Mouse (Mus musculus): ENCODE results near the gene Tulp2. TPM values are rescaled to one million over a fixed set of nuclear protein-coding genes. Genes with fewer than 3 reads are reported as not detected.

Gene Tulp2
- total RNA-seq, 2 experiments from 2014 or later, result 0.23 TPM; not detected in 1

DNA sequence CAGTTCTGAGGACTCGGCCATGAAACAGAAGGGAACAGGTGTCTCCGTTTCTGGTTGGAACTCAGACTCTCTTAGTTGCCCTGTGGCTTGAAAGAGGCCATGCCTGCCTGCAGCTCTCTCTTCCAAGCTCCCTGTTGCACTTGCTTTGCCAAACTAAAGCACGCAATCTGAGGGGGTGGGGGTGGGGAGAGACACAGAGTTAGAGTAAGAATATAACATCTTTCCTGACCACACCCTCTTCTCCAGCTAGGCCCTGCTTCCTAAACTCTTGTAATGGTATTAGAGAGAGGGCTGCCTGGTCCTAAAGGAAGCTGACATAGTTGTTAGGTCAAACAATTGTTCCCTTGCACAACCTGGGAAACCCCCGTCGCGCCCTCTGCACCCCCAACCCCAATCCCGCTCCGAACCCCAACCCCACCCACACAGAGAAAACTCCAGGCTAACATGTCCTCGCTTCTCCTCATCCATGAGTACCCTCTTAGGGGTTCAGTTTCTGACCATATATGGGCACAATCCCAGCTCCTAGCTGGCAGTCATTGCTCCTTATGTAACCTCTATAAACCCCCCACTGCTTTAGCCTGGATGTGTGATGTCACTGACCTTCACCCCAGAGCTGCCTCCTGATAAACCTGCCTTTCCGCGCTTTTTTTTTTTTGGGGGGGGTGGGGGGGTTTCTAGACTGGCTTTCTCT is 69.3 kb downstream of the Tulp2 start:
- no peak for DNase-seq (ENCODE audit: low spot score in 2 of 2)

DNA sequence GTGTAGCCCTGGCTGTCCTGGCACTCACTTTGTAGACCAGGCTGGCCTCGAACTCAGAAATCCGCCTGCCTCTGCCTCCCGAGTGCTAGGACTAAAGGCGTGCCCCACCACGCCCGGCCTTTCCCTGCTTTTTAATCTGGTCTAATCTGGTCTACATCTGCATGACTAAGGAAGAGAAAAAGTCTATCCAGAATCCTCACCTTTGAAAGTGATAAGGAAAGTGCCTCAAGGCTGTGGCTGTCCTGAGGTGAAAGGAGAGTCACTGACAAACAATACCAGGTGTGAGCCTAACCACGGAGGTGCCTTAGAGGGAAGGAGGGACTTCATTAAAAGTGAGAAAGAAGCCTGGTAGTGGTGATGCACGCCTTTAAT is 69.8 kb downstream of the Tulp2 start:
- DNase-seq (ENCODE audit: low spot score in 2 of 2), result no peak

DNA sequence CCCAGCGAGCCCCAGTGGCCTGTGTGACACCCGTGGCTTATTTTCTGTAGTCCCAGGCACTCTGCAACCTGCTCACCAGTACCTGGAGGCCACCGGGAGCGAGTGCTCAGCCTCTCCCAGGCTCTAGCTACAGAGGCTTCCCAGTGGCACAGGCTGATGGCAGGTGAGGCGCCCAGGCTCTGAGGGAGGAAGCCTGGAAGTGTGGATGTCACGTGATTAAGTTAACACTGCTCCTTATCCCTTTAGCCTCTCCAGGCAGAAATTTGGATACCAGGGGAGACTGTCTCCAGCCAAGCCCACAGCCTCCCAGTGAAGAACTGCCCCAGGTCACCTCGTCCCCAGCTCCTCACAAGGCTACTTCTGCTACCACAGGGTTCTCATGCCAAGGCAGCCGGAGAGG is 71.8 kb downstream of the Tulp2 start:
- no peak for DNase-seq (ENCODE audit: low spot score in 2 of 2)

DNA sequence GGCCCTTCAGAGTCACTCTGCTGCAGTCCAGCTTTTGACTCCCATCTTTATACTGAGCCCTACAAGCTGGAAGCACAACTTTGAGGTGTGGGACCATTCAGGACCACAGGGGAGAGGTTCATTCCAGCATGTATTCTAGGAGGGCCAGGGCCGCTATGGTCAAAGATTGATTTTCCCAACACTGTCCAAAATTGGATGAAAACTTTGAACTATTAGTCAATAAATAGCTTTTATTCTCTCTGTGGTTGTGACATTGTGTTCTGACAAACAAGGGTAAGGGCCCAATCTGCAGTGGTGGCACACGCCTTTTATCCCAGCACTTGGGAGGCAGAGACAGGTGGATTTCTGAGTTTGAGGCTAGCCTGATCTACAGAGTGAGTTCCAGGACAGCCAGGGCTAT is 72.3 kb downstream of the Tulp2 start:
- no peak for DNase-seq (ENCODE audit: low spot score in 2 of 2)

DNA sequence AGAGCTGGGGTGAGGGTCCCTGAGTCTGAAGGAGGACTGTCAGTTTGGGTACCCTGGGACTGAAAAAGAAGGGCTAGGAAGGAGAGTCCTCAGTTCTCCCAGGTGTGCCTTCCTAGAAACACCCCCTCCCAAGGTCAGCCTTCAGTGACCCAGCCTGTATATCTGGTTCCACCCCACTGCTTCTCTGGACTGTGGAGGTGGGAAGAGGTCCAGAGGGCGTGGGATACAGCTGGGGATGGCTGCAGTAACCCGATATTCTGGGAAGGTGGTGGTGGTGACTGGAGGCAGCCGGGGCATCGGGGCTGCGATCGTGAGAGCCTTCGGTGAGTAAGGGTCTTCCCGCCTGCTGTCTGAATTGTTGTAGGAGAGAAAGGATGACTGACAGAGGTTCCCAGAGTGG is 73.1 kb downstream of the Tulp2 start, which contains the start of gene Hsd17b14:
TSS of gene Hsd17b14 (plus strand) at position 150 of the 400 bp plus-strand sequence.
- DNase-seq (ENCODE audit: low spot score in 2 of 2), result no peak

DNA sequence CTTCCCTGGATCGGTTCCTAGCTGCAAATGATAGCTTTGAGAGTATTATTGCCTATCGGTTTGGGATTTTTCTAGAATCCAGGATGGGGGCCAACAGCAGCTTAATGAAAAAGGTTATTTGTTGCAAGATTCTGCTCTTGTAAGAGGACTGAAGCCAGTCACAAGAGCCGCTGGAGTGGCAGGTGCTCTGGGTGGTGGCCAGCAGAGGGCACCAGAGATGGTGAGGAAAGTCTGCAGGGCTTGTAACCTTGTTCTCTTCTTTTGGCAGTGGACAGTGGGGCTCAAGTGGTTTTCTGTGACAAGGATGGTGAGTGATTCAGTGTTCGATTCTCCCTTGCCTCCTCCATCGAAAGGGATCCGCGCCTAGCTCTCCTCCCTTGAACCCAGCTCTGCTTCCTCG is 74.1 kb downstream of the Tulp2 start:
- DNase-seq (ENCODE audit: low spot score in 2 of 2), result peak; percentile 75 to 78

DNA sequence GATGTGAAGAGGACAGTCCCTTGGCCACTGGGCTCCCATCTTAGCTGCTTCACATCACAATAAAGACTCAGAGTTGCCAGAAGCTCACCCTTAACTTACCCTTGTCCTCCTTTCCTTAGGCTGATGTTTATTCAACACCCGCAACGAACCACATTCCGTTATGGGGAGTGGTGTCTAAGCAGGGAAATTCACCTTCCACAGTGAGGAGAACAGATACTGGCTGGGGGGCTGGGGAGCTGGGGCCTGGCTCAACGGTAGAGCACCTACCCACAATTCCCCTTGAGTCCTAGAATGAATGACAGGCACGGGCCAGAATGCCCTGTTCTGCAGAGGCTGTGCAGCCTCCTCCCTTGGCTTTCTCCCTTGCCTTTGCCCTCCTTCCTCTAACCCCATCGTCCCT is 77.2 kb downstream of the Tulp2 start:
- no peak for DNase-seq (ENCODE audit: low spot score in 2 of 2)

DNA sequence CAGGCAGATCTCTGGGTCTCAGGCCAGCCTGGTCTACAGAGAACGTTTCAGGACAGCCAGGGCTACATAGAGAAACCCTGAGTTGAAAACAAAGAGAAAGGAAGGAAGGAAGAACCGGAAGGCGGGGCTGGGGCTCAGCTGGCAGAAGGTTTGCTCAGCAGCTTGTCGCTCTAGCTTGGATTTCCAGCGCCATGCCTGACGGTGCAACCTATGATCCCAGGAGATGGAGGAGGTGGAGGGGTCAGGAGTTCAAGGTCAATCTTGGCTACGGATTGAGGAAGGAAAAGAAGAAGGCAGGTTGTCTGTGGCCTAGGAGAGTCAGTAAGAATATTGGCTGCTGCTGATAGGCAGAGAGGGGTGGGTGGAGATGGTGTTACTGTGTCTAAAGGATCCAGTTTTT is 78.6 kb downstream of the Tulp2 start:
- no peak for DNase-seq (ENCODE audit: low spot score in 2 of 2)

DNA sequence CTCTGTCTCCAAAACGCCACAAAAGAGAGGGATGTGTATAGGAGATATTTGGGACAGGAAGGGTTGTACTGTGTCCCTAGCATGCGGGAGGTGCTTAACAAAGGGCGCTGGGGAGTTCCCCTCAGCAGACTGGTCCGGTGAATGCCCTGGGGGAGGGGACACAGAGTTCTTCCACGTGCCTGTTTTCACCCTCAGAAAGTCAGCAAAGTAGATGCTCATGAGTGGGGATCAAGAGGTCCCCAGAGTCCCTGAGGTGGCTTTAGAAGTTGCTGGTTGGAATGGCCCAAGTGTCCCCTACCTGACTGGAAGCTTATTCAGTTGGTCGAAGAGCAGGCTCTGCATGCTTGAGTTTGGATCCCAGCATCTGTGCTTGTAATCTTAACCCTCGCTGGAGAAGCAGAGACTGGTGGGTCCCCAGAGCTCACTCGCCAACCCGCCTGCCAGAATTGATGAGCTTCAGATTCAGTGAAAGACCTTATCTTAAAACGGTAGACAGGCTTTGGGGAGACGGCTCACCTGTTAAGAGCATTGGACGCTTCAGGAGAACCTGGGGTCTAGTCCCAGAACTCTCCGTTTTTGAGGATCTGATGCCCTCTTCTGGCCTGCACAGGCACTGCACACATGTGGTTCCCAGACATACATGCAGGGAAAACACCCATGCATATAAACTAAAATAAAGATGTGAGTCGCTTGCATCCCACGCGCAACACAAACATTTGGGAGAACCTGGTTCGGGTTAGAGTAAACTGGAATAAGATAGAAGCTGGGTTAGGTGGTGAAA is 79.4 kb downstream of the Tulp2 start:
- peak; percentile 86 to 87 for DNase-seq (ENCODE audit: low spot score in 2 of 2)

DNA sequence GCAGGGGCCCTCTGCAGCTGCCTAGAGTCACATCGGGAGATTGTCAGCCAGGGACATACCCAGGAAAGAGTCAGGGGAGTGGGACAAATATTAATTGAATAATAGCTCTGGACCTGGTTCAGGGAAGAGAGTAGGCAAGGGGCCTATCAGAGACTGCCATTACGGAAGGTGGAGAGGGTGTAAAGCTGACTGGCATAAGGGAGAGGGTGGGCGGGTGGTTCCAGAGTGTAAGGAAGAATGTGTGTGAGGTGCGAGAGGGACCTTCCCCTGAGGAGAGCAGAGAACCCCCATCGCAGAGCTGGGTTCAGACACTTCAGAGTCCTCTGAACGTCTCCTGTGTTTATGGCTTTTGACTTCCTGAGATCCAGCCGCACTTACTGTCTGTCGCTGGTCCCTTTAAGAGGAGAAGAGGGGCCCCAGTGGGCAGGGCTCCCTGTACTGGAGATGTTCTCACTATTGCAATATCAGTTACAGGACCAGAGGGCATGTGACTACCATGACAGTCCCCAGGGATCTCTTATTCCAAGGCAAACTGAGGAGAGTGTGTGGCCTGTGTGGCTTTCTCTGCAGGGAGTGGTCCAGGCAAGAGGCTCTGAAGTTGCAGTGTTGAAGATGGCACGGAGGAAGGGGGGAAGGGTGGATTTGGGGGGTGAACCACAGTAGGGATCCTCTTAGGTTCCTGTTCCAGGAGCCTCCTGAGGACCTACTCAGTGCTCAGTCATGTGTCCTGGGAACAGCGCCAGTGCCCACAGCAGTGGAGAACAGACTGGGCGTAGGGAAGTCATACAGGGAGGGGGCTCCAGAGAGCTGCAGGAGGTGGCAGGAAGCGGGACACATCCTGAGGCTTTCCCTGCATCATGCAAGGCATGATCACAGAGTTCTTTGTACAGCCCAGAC is 80.2 kb downstream of the Tulp2 start:
- DNase-seq (ENCODE audit: low spot score in 2 of 2), result no peak

DNA sequence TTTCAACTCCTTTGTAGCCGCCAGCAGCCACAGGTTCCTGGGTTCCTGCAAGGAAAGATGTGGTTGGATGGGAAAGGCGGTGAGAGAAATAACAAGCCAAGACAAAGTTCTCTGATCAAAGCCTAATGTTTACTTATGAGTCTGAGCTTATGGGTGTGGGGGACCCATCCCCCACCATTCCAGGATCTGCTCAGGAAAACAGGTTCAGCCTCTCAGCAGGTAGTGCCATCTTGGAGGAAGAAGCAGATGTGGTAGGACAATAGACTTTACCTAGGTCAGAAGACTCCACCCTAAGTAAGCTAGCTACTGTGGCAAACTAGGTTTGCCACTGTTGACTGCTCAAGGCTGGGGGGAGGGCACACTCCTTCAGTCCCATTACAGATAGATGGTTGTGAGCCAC is 83.1 kb downstream of the Tulp2 start:
- DNase-seq (ENCODE audit: low spot score in 2 of 2), result no peak

DNA sequence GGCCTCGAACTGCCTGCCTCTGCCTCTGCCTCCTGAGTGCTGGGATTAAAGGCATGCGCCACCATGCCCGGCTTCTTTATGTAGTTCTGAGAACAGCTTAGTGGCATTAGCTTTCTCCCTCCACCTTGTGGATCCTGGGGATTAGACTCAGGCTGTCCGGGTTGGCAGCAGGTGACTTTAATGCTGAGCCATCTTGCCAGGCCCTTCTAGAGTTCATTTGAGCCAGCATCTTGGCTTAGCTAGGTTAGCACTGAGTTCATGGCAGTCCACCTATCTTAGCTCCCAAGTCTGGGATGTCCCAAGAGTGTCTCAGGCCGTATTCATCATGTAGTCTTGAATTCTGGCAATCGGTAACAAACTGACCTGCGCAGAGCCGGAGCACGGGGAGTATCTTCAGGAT is 83.8 kb downstream of the Tulp2 start:
- DNase-seq (ENCODE audit: low spot score in 2 of 2), result no peak

DNA sequence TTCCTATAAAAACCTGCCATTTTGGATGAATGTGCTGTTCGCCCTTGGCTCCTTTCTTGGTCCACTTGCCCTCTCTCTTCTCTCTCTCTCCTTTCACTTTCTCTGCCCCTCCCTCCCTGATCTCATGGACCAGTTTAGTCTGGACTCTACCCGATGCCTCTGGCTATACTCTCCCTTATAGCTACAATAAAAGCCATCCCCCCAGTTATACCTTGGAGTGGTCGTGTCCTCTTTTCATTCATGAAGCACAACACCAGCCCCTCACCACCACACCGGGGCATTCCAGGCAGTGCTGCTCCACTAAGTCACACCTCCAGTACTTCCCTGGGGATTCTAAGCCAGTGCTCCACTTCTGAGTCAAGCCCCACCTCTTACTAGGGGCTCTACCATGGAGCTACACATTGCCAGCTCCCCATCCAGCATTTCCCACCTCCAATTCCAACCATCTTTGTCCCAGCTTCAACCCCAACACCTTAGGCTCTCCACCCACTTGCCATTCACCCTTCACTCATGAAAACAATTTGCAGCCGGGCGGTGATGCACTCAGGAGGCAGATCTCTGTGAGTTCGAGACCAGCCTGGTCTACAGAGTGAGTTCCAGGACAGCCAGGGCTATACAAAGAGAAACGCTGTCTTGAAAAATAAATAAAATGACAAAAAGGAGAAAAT is 85.6 kb downstream of the Tulp2 start:
- DNase-seq (ENCODE audit: low spot score in 2 of 2), result no peak

DNA sequence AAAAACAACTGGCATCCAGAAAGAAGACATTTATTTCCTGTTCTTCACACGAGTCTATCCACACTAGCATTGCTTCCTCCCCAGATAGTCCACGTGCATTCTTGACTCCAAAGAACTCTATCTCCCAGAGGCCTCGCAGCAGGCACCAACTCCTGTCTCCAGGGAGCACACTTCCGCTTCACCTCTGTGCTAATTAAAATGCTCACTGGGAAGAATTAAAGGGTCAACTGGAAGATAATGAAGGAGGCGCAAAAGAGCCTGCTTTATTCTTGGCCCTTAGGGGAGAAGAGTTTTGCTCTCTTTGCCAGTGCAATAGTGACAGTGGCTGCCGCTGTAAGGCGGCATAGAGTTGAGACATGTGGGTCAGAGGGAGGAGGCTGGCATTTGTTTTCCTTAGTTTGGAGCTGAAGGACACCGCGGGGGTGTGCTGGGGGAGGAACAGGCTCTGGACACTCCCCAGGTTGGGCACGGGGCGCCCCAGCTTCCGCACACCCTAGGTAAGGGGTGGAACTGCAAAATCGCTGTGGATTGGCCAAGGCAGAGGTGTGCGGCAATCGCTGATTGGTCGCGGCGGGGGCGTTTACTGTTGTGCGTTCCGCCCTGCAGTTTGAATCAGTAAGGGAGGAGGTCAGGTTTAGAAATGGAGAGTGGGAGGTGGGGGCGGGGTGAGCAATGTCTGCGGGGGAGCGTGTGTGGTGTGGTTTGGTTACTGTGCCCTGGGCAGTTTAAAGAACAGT is 86.3 kb downstream of the Tulp2 start:
- peak; percentile 74 to 83 for DNase-seq (ENCODE audit: low spot score in 2 of 2)

DNA sequence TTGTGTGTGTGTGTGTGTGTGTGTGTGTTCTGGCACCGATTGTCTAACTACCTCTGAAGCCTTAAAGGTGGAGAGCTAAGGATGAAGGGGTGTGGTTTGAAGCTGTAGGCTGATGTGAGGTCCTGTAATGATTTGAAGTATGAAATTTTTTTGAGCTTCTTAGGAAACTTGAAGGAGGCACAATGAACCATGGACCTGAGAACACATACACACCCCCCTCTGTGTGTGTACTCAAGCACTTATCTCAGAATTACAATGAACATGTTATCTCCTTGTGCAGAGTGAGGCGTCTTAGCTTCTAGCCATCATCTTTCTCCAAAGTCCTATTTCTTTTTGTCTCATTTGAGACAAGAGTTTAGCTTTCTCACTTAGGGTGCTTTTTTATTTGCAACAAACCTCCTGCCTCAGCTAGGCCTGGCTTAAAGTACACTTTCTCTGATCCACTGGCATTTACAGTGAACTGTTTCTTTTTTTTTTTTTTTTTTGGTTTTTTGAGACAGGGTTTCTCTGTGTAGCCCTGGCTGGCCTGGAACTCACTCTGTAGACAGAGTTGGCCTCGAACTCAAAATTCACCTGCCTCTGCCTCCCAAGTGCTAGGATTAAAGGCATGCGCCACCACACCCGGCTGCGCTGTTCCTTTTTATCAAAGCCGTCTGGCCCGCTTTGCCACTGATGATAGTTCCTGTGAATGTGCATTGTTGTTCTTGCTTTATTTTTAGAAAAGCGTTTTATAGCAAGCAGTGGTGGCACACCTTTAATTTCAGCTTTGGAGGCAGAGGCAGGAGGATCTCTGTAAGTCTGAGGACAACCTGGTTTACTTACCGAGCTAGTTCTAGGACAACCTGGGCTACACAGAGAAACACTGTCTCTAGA is 87.2 kb downstream of the Tulp2 start:
- no peak for DNase-seq (ENCODE audit: low spot score in 2 of 2)

DNA sequence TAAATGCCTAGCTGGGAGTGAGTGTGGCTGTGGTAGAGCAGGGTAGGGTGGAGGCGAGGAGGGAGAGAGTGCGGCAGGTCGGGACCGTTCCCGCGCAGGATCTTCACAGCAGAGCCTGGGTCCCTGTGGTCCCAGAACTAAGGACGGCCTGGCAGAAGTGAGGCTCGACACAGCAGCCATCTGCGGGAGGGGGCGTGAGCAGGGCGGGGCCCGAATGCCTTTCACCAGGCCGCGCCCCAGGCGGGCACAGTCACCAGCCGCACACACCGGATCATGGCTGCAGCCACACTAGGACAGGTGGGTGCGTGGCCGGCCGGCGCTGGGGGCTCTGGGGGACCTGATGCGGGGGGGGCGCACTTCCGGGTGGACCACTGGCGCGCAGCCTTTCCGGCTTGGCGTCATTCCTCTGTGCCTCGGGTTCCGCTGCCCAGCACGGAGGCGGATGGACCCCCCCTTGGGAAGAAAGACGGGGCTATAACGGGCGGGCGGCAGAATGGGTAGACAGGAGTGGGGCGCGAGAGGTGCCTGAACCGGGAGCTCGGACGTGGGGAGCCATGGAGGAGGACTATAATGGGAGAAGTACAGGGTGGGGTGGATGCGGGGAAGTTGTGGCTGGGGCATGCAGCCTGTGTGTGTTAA is 88.5 kb downstream of the Tulp2 start, which contains the start of gene Bcat2:
TSS of gene Bcat2 (plus strand) at position 51 of the 639 bp plus-strand sequence.
- DNase-seq (ENCODE audit: low spot score in 2 of 2), result peak; percentile 70 to 81

DNA sequence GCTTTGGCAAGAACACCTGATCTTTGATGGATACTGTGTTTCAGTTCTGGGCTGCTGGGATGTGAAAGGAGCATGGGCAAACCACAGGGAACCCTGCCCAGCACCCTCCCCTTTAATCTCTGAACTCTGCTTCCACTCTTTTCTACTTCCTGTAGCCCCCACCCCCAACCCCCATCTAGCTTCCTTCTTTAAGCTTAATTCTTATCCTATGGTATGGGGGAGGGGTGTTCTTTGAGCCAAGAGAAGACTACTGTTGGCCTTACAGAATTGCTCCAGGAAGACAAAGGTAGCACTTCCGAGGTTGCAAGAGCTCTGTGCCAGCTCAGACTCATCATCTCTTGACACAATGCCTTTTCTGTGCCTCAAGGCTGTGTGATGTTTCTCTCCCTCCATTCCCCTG is 90.3 kb downstream of the Tulp2 start:
- no peak for DNase-seq (ENCODE audit: low spot score in 2 of 2)

Measured in layer of hippocampus, postnatal 10 days (tissue).